Mouse (Mus musculus): ENCODE data around the gene Moxd1. TPM values are rescaled to one million over a fixed set of nuclear protein-coding genes. Genes with fewer than 3 reads are reported as not detected.

Gene Moxd1
- polyA plus RNA-seq, 1 experiment from 2014 or later, result 15.9 TPM

DNA sequence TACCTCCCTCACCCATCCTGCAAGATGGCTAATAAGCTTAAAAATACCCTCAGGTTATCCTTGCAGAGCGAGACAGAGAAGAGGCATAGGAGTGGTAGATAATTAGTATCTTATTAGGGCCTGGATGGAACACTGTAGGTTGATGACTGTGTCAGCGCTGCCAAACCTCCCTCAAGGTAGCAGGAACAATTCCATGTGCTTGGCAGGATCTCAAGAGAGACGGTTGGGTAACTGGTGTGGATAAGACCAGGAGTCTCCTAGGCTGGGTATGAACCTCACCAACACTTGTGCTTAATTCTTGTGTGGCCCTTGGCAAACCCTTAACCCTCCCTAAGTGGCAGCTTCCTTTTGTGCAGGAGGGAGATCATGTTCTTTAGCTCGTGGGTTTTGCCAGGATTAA lies 9.0 kb downstream of the Moxd1 start:
- no peak overlapping the region for H3K4me3 ChIP-seq
- ATAC-seq (ENCODE audit: low read depth), result no peak
- H3K9me3 ChIP-seq, result no peaks in the 10 kb centered on the region
- H3K36me3 ChIP-seq, result no peaks in the 10 kb centered on the region
- H3K4me1 ChIP-seq (replicated peaks), result peaks cover 21% of the 10 kb centered on the region
- 67% methylated on average over 4 of the region's 4 CpGs for WGBS
- H3K27ac ChIP-seq (replicated peaks), result no peak overlapping the region
- no peak overlapping the region for H3K4me2 ChIP-seq
- H3K27me3 ChIP-seq, result peaks cover 3% of the 10 kb centered on the region; the same call in 1 of the 2 replicates
- H3K9ac ChIP-seq, result no peak overlapping the region

DNA sequence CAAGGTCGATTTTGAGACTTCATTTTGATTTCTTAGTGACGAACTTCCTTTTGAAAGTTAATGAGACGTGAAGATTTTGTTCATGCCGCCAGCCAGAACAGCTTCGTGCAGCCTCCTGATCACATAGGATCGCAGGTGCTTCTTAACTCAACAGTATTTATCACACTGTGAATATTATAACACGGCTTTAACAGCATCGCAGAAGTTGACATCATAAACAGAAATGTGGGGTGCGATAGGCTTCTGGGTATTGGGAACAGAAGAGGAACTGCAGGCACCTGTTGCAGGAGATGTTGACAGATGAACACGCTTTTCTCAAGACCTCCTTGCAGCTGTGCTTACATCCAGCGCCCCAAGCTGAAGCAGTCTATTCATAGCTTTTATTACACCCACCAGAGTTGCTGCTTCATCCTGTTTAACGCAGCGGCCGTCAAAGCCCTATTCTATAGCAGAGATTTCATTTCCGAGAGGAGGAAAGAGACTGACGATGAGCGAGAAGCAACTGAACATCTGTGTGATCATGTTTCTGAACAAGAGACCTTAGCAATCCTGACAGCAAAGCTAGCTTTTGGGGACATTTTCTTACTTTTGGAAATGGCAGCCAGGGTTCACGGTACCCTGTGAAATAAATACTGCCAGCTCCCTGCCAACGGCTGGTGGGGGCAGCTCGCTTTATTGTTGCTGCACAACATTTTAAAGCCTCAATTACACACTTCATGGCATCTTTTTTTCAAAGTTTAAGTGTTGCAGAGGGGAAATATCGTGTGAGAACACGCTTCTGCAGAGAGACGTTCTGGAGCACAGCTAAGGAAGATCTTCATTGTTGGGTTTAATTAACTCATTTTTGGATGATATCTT lies 12.3 kb downstream of the Moxd1 start:
- peak overlapping the region; percentile 49 for H3K4me2 ChIP-seq
- H3K27ac ChIP-seq (replicated peaks), result no peak overlapping the region
- 21% methylated on average over 23 of the region's 23 CpGs for WGBS
- H3K9me3 ChIP-seq, result no peaks in the 10 kb centered on the region
- H3K27me3 ChIP-seq, result no peaks in the 10 kb centered on the region
- H3K4me1 ChIP-seq (replicated peaks), result peaks cover 13% of the 10 kb centered on the region
- peak overlapping the region; percentile 8 for H3K4me3 ChIP-seq
- no peaks in the 10 kb centered on the region for H3K36me3 ChIP-seq
- ATAC-seq (ENCODE audit: low read depth), result peak; percentile 77
- H3K9ac ChIP-seq, result no peak overlapping the region

- no peaks in the 10 kb centered on the region for H3K27me3 ChIP-seq
- no peak overlapping the region for H3K4me2 ChIP-seq
- no peak overlapping the region for H3K27ac ChIP-seq (replicated peaks)
- WGBS, result 93% methylated on average over 4 of the region's 4 CpGs
- H3K9ac ChIP-seq, result no peak overlapping the region
- H3K4me3 ChIP-seq, result no peak overlapping the region
- H3K4me1 ChIP-seq (replicated peaks), result no peaks in the 10 kb centered on the region
- H3K9me3 ChIP-seq, result no peaks in the 10 kb centered on the region
- no peaks in the 10 kb centered on the region for H3K36me3 ChIP-seq
- no peak for ATAC-seq (ENCODE audit: low read depth)
These were observed 23.5 kb downstream of the Moxd1 start for GRCm38 (mm10) chr10:24246815-24247214.

- ATAC-seq (ENCODE audit: low read depth), result no peak
These were observed 24.8 kb downstream of the Moxd1 start for GRCm38 (mm10) chr10:24248116-24248515.

DNA sequence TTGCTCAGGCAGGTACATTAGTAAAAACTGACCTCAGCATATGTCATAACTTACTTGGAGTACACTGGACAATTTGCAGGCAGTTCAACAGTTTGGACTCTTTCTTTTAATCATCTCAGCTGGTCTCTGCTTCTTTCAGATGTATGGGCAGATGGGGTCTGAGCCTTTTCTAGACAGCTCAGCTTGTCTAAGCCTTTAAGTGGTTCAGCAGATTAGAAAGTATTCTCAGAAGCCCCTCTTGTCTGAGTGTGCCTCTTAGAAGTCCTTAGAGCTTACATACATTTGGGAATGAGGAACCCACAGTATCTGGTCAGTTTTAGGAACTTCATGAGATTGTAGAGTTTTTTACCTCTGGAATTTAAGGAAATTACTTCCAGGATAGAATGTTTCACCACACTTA lies 28.3 kb downstream of the Moxd1 start:
- Histone ChIP-seq H3K27me3 (no peaks in the 10 kb centered on the region), H3K9me3 (no peaks in the 10 kb centered on the region), H3K4me2 (no peak overlapping the region), H3K9ac (no peak overlapping the region), H3K27ac (replicated peaks) (no peak overlapping the region), H3K36me3 (no peaks in the 10 kb centered on the region), H3K4me3 (no peak overlapping the region), H3K4me1 (replicated peaks) (no peaks in the 10 kb centered on the region)
- no peak for ATAC-seq (ENCODE audit: low read depth)

More at GRCm38 (mm10) chr10:24248116-24248515, 24.8 kb downstream of the Moxd1 start:
- Histone ChIP-seq H3K27ac (replicated peaks) (no peak overlapping the region), H3K9me3 (no peaks in the 10 kb centered on the region), H3K36me3 (no peaks in the 10 kb centered on the region), H3K4me2 (no peak overlapping the region), H3K4me3 (no peak overlapping the region), H3K4me1 (replicated peaks) (no peaks in the 10 kb centered on the region), H3K27me3 (no peaks in the 10 kb centered on the region), H3K9ac (no peak overlapping the region)

GRCm38 (mm10) chr10:24258150-24258549 lies 34.8 kb downstream of the Moxd1 start:
- Histone ChIP-seq H3K9ac (no peak overlapping the region), H3K4me2 (no peak overlapping the region)

GRCm38 (mm10) chr10:24258885-24259284 lies 35.6 kb downstream of the Moxd1 start:
- WGBS, result 31% methylated on average over 3 of the region's 3 CpGs
- Histone ChIP-seq H3K27ac (replicated peaks) (no peak overlapping the region), H3K9ac (no peak overlapping the region), H3K9me3 (no peaks in the 10 kb centered on the region), H3K36me3 (no peaks in the 10 kb centered on the region), H3K27me3 (no peaks in the 10 kb centered on the region), H3K4me2 (no peak overlapping the region), H3K4me3 (no peak overlapping the region), H3K4me1 (replicated peaks) (no peaks in the 10 kb centered on the region)
- ATAC-seq (ENCODE audit: low read depth), result no peak

More at GRCm38 (mm10) chr10:24258150-24258549, 34.8 kb downstream of the Moxd1 start:
- Histone ChIP-seq H3K4me1 (replicated peaks) (no peaks in the 10 kb centered on the region), H3K27ac (replicated peaks) (no peak overlapping the region), H3K36me3 (no peaks in the 10 kb centered on the region), H3K27me3 (no peaks in the 10 kb centered on the region), H3K9me3 (no peaks in the 10 kb centered on the region), H3K4me3 (no peak overlapping the region)
- 69% methylated on average over 7 of the region's 7 CpGs for WGBS
- no peak for ATAC-seq (ENCODE audit: low read depth)

DNA sequence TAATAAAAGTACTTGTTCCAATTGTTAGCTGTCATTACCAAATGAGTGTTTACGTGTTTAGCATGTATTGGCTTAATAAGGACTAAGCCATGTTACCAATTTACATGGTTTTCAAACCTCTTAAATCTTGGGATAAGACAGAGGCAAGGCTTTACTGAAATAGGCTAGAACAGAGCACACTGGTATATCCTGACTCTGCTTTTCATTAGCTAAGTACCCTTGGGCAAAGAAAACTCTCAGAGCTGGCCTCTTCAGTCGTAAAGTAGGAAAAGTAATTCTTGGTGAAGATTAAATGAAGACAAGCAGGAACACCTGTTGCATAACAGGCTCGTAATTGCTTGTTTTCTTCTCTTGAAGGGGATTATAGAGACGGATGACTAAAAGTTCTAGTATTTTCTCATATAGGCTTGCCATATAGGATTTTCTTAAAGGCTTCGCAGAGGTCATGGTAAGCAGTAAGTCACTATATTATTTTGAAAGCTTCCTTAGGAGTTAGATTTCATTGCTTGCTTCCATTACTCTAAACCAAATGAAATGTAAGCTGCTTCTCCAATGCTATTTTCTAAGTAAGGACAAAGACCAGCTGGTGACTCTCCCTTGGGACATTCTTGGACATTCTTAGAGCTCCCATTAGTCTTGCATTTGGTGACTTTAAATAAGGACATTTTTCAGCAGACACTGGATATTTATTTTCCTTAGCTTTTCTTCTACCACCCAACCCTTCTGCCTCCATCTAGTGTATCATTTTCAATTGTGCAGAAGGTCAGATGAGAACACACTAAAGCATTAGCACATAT lies 36.7 kb downstream of the Moxd1 start:
- Histone ChIP-seq H3K27ac (replicated peaks) (no peak overlapping the region), H3K9ac (no peak overlapping the region), H3K27me3 (no peaks in the 10 kb centered on the region), H3K4me1 (replicated peaks) (no peaks in the 10 kb centered on the region), H3K4me2 (no peak overlapping the region), H3K36me3 (no peaks in the 10 kb centered on the region), H3K4me3 (no peak overlapping the region), H3K9me3 (no peaks in the 10 kb centered on the region)
- WGBS, result 65% methylated on average over 5 of the region's 5 CpGs
- ATAC-seq (ENCODE audit: low read depth), result no peak

DNA sequence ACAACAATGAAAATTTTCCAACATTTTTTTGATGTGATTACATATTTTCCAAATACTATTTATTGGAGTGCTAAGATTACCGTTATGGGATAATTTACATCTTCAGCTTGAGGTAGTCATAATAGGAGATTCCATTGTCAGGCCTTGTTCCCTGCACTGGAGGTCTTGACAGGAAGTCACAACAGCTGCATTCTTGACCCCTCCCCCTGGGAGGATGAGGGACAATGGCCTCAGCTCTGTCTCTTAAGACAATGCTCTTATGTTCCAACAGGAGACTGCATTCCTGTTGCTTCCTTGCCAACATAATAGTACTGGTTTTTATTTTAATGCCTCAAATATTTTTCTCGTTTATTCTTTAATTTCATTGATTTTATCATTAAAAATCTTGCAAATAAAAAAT lies 44.2 kb downstream of the Moxd1 start:
- Histone ChIP-seq H3K9me3 (no peaks in the 10 kb centered on the region), H3K9ac (no peak overlapping the region), H3K27ac (replicated peaks) (no peak overlapping the region), H3K36me3 (no peaks in the 10 kb centered on the region), H3K27me3 (no peaks in the 10 kb centered on the region), H3K4me1 (replicated peaks) (no peaks in the 10 kb centered on the region), H3K4me2 (no peak overlapping the region), H3K4me3 (no peak overlapping the region)
- ATAC-seq (ENCODE audit: low read depth), result no peak
- WGBS, result 69% methylated on average over 2 of the region's 2 CpGs

GRCm38 (mm10) chr10:24271077-24271637 lies 47.8 kb downstream of the Moxd1 start:
- H3K4me3 ChIP-seq, result no peak overlapping the region
- H3K4me2 ChIP-seq, result no peak overlapping the region
- H3K4me1 ChIP-seq (replicated peaks), result no peaks in the 10 kb centered on the region
- no peak for ATAC-seq (ENCODE audit: low read depth)
- 69% methylated on average over 6 of the region's 6 CpGs for WGBS
- H3K27me3 ChIP-seq, result no peaks in the 10 kb centered on the region
- H3K9ac ChIP-seq, result no peak overlapping the region
- no peak overlapping the region for H3K27ac ChIP-seq (replicated peaks)
- H3K9me3 ChIP-seq, result no peaks in the 10 kb centered on the region
- no peaks in the 10 kb centered on the region for H3K36me3 ChIP-seq

GRCm38 (mm10) chr10:24276211-24276610 lies 52.9 kb downstream of the Moxd1 start:
- no peak overlapping the region for H3K4me3 ChIP-seq
- no peaks in the 10 kb centered on the region for H3K9me3 ChIP-seq
- ATAC-seq (ENCODE audit: low read depth), result no peak
- no peaks in the 10 kb centered on the region for H3K27me3 ChIP-seq
- 62% methylated on average over 7 of the region's 7 CpGs for WGBS
- no peak overlapping the region for H3K9ac ChIP-seq
- no peaks in the 10 kb centered on the region for H3K36me3 ChIP-seq
- H3K27ac ChIP-seq (replicated peaks), result no peak overlapping the region
- no peak overlapping the region for H3K4me2 ChIP-seq
- H3K4me1 ChIP-seq (replicated peaks), result no peaks in the 10 kb centered on the region

DNA sequence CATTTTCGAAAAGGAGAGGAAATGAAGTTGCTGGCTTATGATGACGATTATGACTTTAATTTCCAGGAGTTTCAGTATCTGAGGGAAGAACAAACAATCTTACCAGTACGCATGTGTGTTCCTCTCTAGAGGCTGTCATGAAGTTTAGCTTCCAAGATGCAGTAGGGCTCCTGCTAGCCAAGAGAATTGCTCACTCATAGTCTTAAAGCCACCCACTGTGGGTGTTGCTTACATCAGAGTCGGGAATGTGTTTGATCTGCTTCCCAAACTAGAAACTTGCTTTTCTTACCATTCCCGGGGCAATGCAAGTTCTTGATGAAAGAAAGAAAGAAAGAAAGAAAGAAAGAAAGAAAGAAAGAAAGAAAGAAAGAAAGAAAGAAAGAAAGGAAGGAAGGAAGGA lies 59.3 kb downstream of the Moxd1 start:
- Histone ChIP-seq H3K9ac (no peak overlapping the region), H3K36me3 (no peaks in the 10 kb centered on the region), H3K4me3 (no peak overlapping the region), H3K4me1 (replicated peaks) (no peaks in the 10 kb centered on the region), H3K27me3 (no peaks in the 10 kb centered on the region), H3K9me3 (no peaks in the 10 kb centered on the region), H3K4me2 (no peak overlapping the region), H3K27ac (replicated peaks) (no peak overlapping the region)
- WGBS, result 62% methylated on average over 5 of the region's 5 CpGs
- ATAC-seq (ENCODE audit: low read depth), result no peak
